In the genomic region with DNA sequence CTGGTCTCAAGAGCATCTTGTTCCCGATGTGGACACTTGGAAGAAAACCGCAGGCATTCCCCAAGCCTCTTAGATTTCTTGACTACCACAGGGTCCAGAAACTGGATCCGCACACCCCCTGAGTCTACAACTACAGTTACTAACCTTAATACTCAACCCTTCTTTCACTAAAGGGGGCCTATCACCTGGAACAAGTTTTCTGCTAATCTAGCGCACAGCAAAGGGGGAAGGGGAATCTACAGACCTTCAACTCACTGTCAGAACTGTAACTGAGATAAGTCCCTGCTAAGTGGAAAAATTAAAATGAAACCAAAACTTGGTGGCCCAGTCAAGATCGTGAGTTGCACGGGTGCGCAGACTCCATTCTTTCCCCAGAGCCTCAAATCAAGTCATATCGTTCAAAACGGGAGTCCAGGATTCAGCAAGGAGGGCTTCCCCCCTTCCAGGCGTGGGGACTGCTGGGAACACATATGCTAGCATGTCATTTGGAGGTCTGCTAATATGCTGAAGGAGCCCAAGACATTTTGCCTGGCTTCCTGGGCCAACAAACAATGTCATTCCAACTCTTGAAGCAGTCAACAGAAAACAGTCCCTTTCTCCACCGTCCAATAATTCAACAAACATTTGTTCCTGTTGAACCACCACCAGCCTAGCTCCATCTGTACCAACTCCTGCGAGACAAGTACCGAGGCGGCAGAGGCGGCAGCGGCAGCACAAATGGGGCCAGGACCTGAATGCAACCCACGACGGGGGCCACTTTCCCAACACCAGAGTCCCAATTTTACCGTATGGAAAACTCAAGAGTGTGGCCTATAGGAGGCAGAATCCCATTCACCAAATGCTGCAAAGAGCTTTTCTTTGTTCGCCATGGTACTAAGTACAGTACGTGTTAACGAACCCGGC, we compare ENCODE assay signal across 8 mouse cellular contexts. TPM values are rescaled to one million over a fixed set of nuclear protein-coding genes. Genes with fewer than 3 reads are reported as not detected.
DNase-seq lines count a peak whose midpoint lies in the region; ATAC-seq and TF ChIP-seq lines count a peak whose summit lies in the region.

No protein-coding gene starts in this region.

- peaks cover 24% of the 10 kb centered on the region for H3K4me1 ChIP-seq in heart, adult 2 months (ENCODE audit: control insufficient read depth, insufficient read depth, low read length)
- H3K4me1 ChIP-seq in MEL (ENCODE audit: control insufficient read depth in 1 of 2, insufficient read depth in 2 of 2, low read length in 2 of 2): peaks cover 2 to 5% of the 10 kb centered on the region in 2 experiments; a peak in 3 of 4 replicates
- H3K4me1 ChIP-seq in embryonic facial prominence, embryonic 10.5 days: peaks cover 94% of the 10 kb centered on the region
- peaks cover 61% of the 10 kb centered on the region for H3K4me1 ChIP-seq in hindbrain, embryonic 12.5 days
- H3K4me1 ChIP-seq in liver, embryonic 15.5 days (replicated peaks): peaks cover 73% of the 10 kb centered on the region
- H3K4me1 ChIP-seq in neural tube, embryonic 15.5 days: peaks cover 66% of the 10 kb centered on the region

- peak; percentile 57 to 67 for DNase-seq in heart, adult 2 months
- no peak for DNase-seq in heart, adult 8-10 months (ENCODE audit: low spot score)
- DNase-seq in MEL (ENCODE audit: low read depth, low spot score): peak; percentile 86
- DNase-seq in embryonic facial prominence, embryonic 10.5 days (ENCODE audit: low spot score): peak; percentile 56
- DNase-seq in left cerebral cortex, postnatal 14 days (ENCODE audit: low spot score in 2 of 2): no peak

- intact Hi-C loops in heart, adult 2 months (cut with DNase I): loop anchor here (1.0 to 2.0 kb wide), 4 partner anchors 25 to 156 kb away; a partner anchor contains a TSS
- intact Hi-C loops in left cerebral cortex, postnatal 14 days (cut with DNase I): loop anchor here (1.0 to 5.0 kb wide), 4 partner anchors 40 to 156 kb away; a partner anchor contains a TSS

- H3K27me3 ChIP-seq in heart, adult 2 months (ENCODE audit: control insufficient read depth, insufficient read depth, low read length): no peaks in the 10 kb centered on the region
- no peaks in the 10 kb centered on the region for H3K27me3 ChIP-seq in MEL (ENCODE audit: control insufficient read depth in 1 of 2, insufficient read depth in 2 of 2, low read length in 2 of 2)
- no peaks in the 10 kb centered on the region for H3K27me3 ChIP-seq in embryonic facial prominence, embryonic 10.5 days (replicated peaks; ENCODE audit: low read depth, poor library complexity, severe bottlenecking)
- no peaks in the 10 kb centered on the region for H3K27me3 ChIP-seq in hindbrain, embryonic 12.5 days
- H3K27me3 ChIP-seq in liver, embryonic 15.5 days: peaks cover 22% of the 10 kb centered on the region
- no peaks in the 10 kb centered on the region; the same call in 1 of the 2 replicates for H3K27me3 ChIP-seq in neural tube, embryonic 15.5 days (replicated peaks)

- H3K4me3 ChIP-seq in heart, adult 2 months: peak overlapping the region; percentile 93
- peak overlapping the region; percentile 74 to 91 for H3K4me3 ChIP-seq in MEL (ENCODE audit: control insufficient read depth in 1 of 2, insufficient read depth in 1 of 2, low read depth in 2 of 2, low read length in 2 of 2)
- peak overlapping the region; percentile 81 for H3K4me3 ChIP-seq in embryonic facial prominence, embryonic 10.5 days
- H3K4me3 ChIP-seq in hindbrain, embryonic 12.5 days: peak overlapping the region; percentile 73
- H3K4me3 ChIP-seq in liver, embryonic 15.5 days (replicated peaks): peak overlapping the region; percentile 70
- H3K4me3 ChIP-seq in neural tube, embryonic 15.5 days (replicated peaks): peak overlapping the region; percentile 74

- peaks cover 12% of the 10 kb centered on the region for H3K36me3 ChIP-seq in heart, adult 2 months (ENCODE audit: control insufficient read depth, insufficient read depth, low read length)
- H3K36me3 ChIP-seq in MEL (ENCODE audit: control insufficient read depth in 1 of 2, insufficient read depth in 2 of 2, low read length in 2 of 2): peaks cover 0 to 6% of the 10 kb centered on the region in 2 experiments; a peak in 2 of 4 replicates
- 0 out of 2 replicates have a peak, but pooled peaks cover 3% of the 10 kb centered on the region for H3K36me3 ChIP-seq in embryonic facial prominence, embryonic 10.5 days (replicated peaks)
- no peaks in the 10 kb centered on the region for H3K36me3 ChIP-seq in hindbrain, embryonic 12.5 days
- no peaks in the 10 kb centered on the region for H3K36me3 ChIP-seq in liver, embryonic 15.5 days (replicated peaks)
- H3K36me3 ChIP-seq in neural tube, embryonic 15.5 days: no peaks in the 10 kb centered on the region

- no peak for TF ChIP-seq RAD21 in MEL (IDR thresholded peaks at IDR 0.05; ENCODE audit: low read depth, low read length)

- H3K9ac ChIP-seq in heart, adult 2 months (ENCODE audit: low read depth, low read length): peak overlapping the region; percentile 78
- peak overlapping the region; percentile 82 for H3K9ac ChIP-seq in MEL (ENCODE audit: control insufficient read depth, low read depth, low read length, poor library complexity, severe bottlenecking)
- peak overlapping the region; percentile 81 for H3K9ac ChIP-seq in hindbrain, embryonic 12.5 days
- peak overlapping the region; percentile 71 for H3K9ac ChIP-seq in liver, embryonic 15.5 days
- H3K9ac ChIP-seq in neural tube, embryonic 15.5 days (replicated peaks): peak overlapping the region; percentile 70

- ATAC-seq in hindbrain, embryonic 12.5 days (ENCODE audit: low FRiP score): no peak
- peak; percentile 8; the same call in 1 of the 2 replicates for ATAC-seq in liver, embryonic 15.5 days (ENCODE audit: insufficient read depth)
- ATAC-seq in neural tube, embryonic 15.5 days (ENCODE audit: low FRiP score): no peak

- 5% methylated on average over 23 of the region's 23 CpGs for WGBS in heart, adult 2 months
- WGBS in embryonic facial prominence, embryonic 10.5 days: 11% methylated on average over 23 of the region's 23 CpGs
- WGBS in hindbrain, embryonic 12.5 days: 11% methylated on average over 23 of the region's 23 CpGs
- WGBS in liver, embryonic 15.5 days (ENCODE audit: insufficient replicate concordance): 4% methylated on average over 23 of the region's 23 CpGs
- 10% methylated on average over 23 of the region's 23 CpGs for WGBS in neural tube, embryonic 15.5 days

- peak; percentile 50 for TF ChIP-seq POLR2A in heart, adult 2 months (IDR thresholded peaks at IDR 0.05; ENCODE audit: insufficient read depth, low read depth, low read length)
- peak; percentile 28 to 33; a peak in 2 of 4 replicates for TF ChIP-seq POLR2A in MEL (IDR thresholded peaks at IDR 0.05; ENCODE audit: control insufficient read depth in 1 of 2, insufficient read depth in 1 of 2, low read depth in 1 of 2, low read length in 2 of 2, poor library complexity in 1 of 2)

- H3K9me3 ChIP-seq in MEL (replicated peaks; ENCODE audit: insufficient read depth, low read length): no peaks in the 10 kb centered on the region
- H3K9me3 ChIP-seq in embryonic facial prominence, embryonic 10.5 days: no peaks in the 10 kb centered on the region
- H3K9me3 ChIP-seq in hindbrain, embryonic 12.5 days (replicated peaks): no peaks in the 10 kb centered on the region
- H3K9me3 ChIP-seq in liver, embryonic 15.5 days (replicated peaks): no peaks in the 10 kb centered on the region
- H3K9me3 ChIP-seq in neural tube, embryonic 15.5 days (replicated peaks): no peaks in the 10 kb centered on the region

- H3K27ac ChIP-seq in heart, adult 2 months: peak overlapping the region; percentile 97
- peak overlapping the region; percentile 89 for H3K27ac ChIP-seq in MEL (ENCODE audit: control insufficient read depth, low read depth, low read length)
- peak overlapping the region; percentile 97 for H3K27ac ChIP-seq in embryonic facial prominence, embryonic 10.5 days (replicated peaks)
- peak overlapping the region; percentile 88; the same call in 1 of the 2 replicates for H3K27ac ChIP-seq in hindbrain, embryonic 12.5 days
- peak overlapping the region; percentile 81 for H3K27ac ChIP-seq in liver, embryonic 15.5 days (replicated peaks)
- peak overlapping the region; percentile 86 for H3K27ac ChIP-seq in neural tube, embryonic 15.5 days (replicated peaks)

- TF ChIP-seq CTCF in heart, adult 2 months (IDR thresholded peaks at IDR 0.05): no peak; the same call in 1 of the 2 replicates
- no peak; a peak in 1 of 6 replicates for TF ChIP-seq CTCF in MEL (IDR thresholded peaks at IDR 0.05 in 2 of 3, conservative IDR thresholded peaks at IDR 0.05 in 1 of 3; ENCODE audit: control insufficient read depth in 1 of 3, insufficient read depth in 1 of 3, low read depth in 2 of 3, low read length in 3 of 3, poor library complexity in 1 of 3, severe bottlenecking in 1 of 3)

- peak overlapping the region; percentile 76 for H3K4me2 ChIP-seq in hindbrain, embryonic 12.5 days (replicated peaks)
- H3K4me2 ChIP-seq in liver, embryonic 15.5 days: peak overlapping the region; percentile 99
- peak overlapping the region; percentile 89 for H3K4me2 ChIP-seq in neural tube, embryonic 15.5 days

- H3K79me2 ChIP-seq in heart, adult 2 months (replicated peaks; ENCODE audit: control insufficient read depth, insufficient read depth, low read length): peaks cover 3% of the 10 kb centered on the region; the same call in 1 of the 2 replicates
- peaks cover 43% of the 10 kb centered on the region for H3K79me2 ChIP-seq in MEL (ENCODE audit: control insufficient read depth, insufficient read depth, low read length, poor library complexity)

- no peak for TF ChIP-seq EP300 in heart, adult 2 months (IDR thresholded peaks at IDR 0.05; ENCODE audit: insufficient read depth, low read depth, low read length)
- TF ChIP-seq EP300 in MEL (IDR thresholded peaks at IDR 0.05; ENCODE audit: low read depth in 1 of 2, low read length in 2 of 2): peak in 1 of 2 experiments; percentile 50; a peak in 2 of 4 replicates

RNA-seq across cellular contexts. Expression of a gene that starts 1.7 kb away (rescaled TPM):
- 10 to 100 TPM; 22.0 to 26.9 TPM for total RNA-seq in heart, adult 2 months (2021)
- polyA plus RNA-seq in heart, adult 2 months (2012; rRNA removed): 22.5 and 25.7 TPM in 2 replicates
- total RNA-seq in heart, adult 8-10 months (2022): 10 to 100 TPM; 24.0 to 31.3 (median 26.9) TPM
- total RNA-seq in MEL (2012; rRNA removed): 7.3 and 7.9 TPM in 2 replicates
- polyA plus RNA-seq in MEL (2012; ENCODE audit: insufficient read depth in 1 of 2, insufficient read length in 2 of 2, low read depth in 1 of 2, low replicate concordance in 2 of 2, missing spikeins in 1 of 2): 10 to 100 TPM in 1 of 2 experiments, not detected in 1; 15.4 TPM
- polyA plus RNA-seq in embryonic facial prominence, embryonic 10.5 days (2016; fragmentation: Nextera tagmentation; extraction: Ambion mirVana): 29.4 and 29.9 TPM in 2 replicates
- 22.7 and 25.3 TPM in 2 replicates for polyA plus RNA-seq in hindbrain, embryonic 12.5 days (2016; fragmentation: Nextera tagmentation; extraction: Ambion mirVana)
- 25.5 and 28.0 TPM in 2 replicates for polyA plus RNA-seq in liver, embryonic 15.5 days (2015; fragmentation: Nextera tagmentation; extraction: Ambion mirVana)
- 12.4 and 14.2 TPM in 2 replicates for polyA plus RNA-seq in neural tube, embryonic 15.5 days (2015; fragmentation: Nextera tagmentation; extraction: Ambion mirVana)
- 10 to 100 TPM; 24.8 to 27.8 TPM for total RNA-seq in left cerebral cortex, postnatal 14 days (2021)

RNA-seq across cellular contexts. Expression of a gene that starts 40.5 kb away (rescaled TPM):
- total RNA-seq in heart, adult 2 months (2021): 1 to 10 TPM; 7.7 TPM
- polyA plus RNA-seq in heart, adult 2 months (2012; rRNA removed): 5.2 and 6.0 TPM in 2 replicates
- total RNA-seq in heart, adult 8-10 months (2022): 10 to 100 TPM in 2 of 4 experiments, 1 to 10 TPM in 2; 6.2 to 10.0 (median 8.4) TPM
- total RNA-seq in MEL (2012; rRNA removed): 24.3 and 26.9 TPM in 2 replicates
- 100 to 1,000 TPM in 1 of 2 experiments, 10 to 100 TPM in 1; 27.0 to 330 TPM for polyA plus RNA-seq in MEL (2012; ENCODE audit: insufficient read depth in 1 of 2, insufficient read length in 2 of 2, low read depth in 1 of 2, low replicate concordance in 2 of 2, missing spikeins in 1 of 2)
- polyA plus RNA-seq in embryonic facial prominence, embryonic 10.5 days (2016; fragmentation: Nextera tagmentation; extraction: Ambion mirVana): 71.0 and 72.1 TPM in 2 replicates
- polyA plus RNA-seq in hindbrain, embryonic 12.5 days (2016; fragmentation: Nextera tagmentation; extraction: Ambion mirVana): 75.0 and 87.3 TPM in 2 replicates
- 15.6 and 17.2 TPM in 2 replicates for polyA plus RNA-seq in liver, embryonic 15.5 days (2015; fragmentation: Nextera tagmentation; extraction: Ambion mirVana)
- polyA plus RNA-seq in neural tube, embryonic 15.5 days (2015; fragmentation: Nextera tagmentation; extraction: Ambion mirVana): 76.3 and 84.5 TPM in 2 replicates
- total RNA-seq in left cerebral cortex, postnatal 14 days (2021): 10 to 100 TPM; 29.3 to 31.2 TPM

RNA-seq across cellular contexts. Expression of a gene that starts 47.1 kb away (rescaled TPM):
- total RNA-seq in heart, adult 2 months (2021): 10 to 100 TPM; 20.3 to 21.3 TPM
- polyA plus RNA-seq in heart, adult 2 months (2012; rRNA removed): 9.8 and 15.9 TPM in 2 replicates
- total RNA-seq in heart, adult 8-10 months (2022): 10 to 100 TPM; 16.8 to 21.9 (median 20.5) TPM
- 26.5 and 30.1 TPM in 2 replicates for total RNA-seq in MEL (2012; rRNA removed)
- 10 to 100 TPM in 1 of 2 experiments, not detected in 1; 31.1 TPM for polyA plus RNA-seq in MEL (2012; ENCODE audit: insufficient read depth in 1 of 2, insufficient read length in 2 of 2, low read depth in 1 of 2, low replicate concordance in 2 of 2, missing spikeins in 1 of 2)
- 32.1 and 34.3 TPM in 2 replicates for polyA plus RNA-seq in embryonic facial prominence, embryonic 10.5 days (2016; fragmentation: Nextera tagmentation; extraction: Ambion mirVana)
- 35.8 and 36.2 TPM in 2 replicates for polyA plus RNA-seq in hindbrain, embryonic 12.5 days (2016; fragmentation: Nextera tagmentation; extraction: Ambion mirVana)
- 11.9 and 13.9 TPM in 2 replicates for polyA plus RNA-seq in liver, embryonic 15.5 days (2015; fragmentation: Nextera tagmentation; extraction: Ambion mirVana)
- 32.6 and 34.5 TPM in 2 replicates for polyA plus RNA-seq in neural tube, embryonic 15.5 days (2015; fragmentation: Nextera tagmentation; extraction: Ambion mirVana)
- total RNA-seq in left cerebral cortex, postnatal 14 days (2021): 10 to 100 TPM; 24.9 to 28.2 TPM

Comparison
In these comparisons a context has a peak if more than half of its experiments do, and no peak if none do; other contexts are left out.
1. DNase-seq: peak in heart, adult 2 months (2 of 2), MEL (single experiment) and embryonic facial prominence, embryonic 10.5 days (single experiment); none in heart, adult 8-10 months (single experiment) and left cerebral cortex, postnatal 14 days (0 of 2).
2. Peak in every context shown above with its lines, with median percentiles within 50 percentile points of each other: H3K27ac ChIP-seq, H3K4me3 ChIP-seq, H3K9ac ChIP-seq and H3K4me2 ChIP-seq.